Mouse (Mus musculus) myocyte (in vitro differentiated cells): ENCODE results near the gene 4930467E23Rik. TPM values are rescaled to one million over a fixed set of nuclear protein-coding genes. Genes with fewer than 3 reads are reported as not detected.
"Not testable (repeated sequence)": the region's sequence is repeated elsewhere in the genome, so short reads cannot be mapped to it uniquely, and the experiment has no call there.

Source experiments
- H3K27me3 ChIP-seq: one replicate; pipeline ENCODE4 v1.6.1; 2011; ENCODE audit not compliant: control insufficient read depth, insufficient read depth, insufficient read length
- H3K36me3 ChIP-seq: one replicate; pipeline ENCODE4 v1.6.1; 2011; ENCODE audit not compliant: control insufficient read depth, insufficient read depth
- H3K4me2 ChIP-seq: one replicate; pipeline ENCODE4 v1.6.1; 2011; ENCODE audit warnings: low read depth, control low read depth
- H3K4me3 ChIP-seq: one replicate; pipeline ENCODE4 v1.5.1; 2011; ENCODE audit warnings: mild to moderate bottlenecking, control low read depth, moderate library complexity
- H3K79me2 ChIP-seq: one replicate; pipeline ENCODE4 v1.6.1; 2011; ENCODE audit not compliant: control insufficient read depth, insufficient read depth
- H3ac ChIP-seq: one replicate; pipeline ENCODE4 v1.6.1; 2011; ENCODE audit not compliant: control insufficient read depth, insufficient read length
- polyA plus RNA-seq: library from polyadenylated mRNA; unstranded; fragments of >200 nt; fragmentation: generic; extraction: Trizol; gene quantifications from one replicate; pipeline ENCODE4 v1.2.1, GENCODE M21; 2012; ENCODE audit warnings: missing spikeins

4930467E23Rik gene
- polyA plus RNA-seq, 1 experiment = not detected

- not testable (repeated sequence) for H3K36me3 ChIP-seq, H3K4me3 ChIP-seq, H3K27me3 ChIP-seq, H3K79me2 ChIP-seq, H3ac ChIP-seq, H3K4me2 ChIP-seq
Observed at GRCm38 (mm10) chr8:19704441-19705215, 24.7 kb upstream of the 4930467E23Rik start.

GRCm38 (mm10) chr8:19705216-19705600 lies 24.2 kb upstream of the 4930467E23Rik start:
- not testable (repeated sequence) for H3K4me2 ChIP-seq, H3K79me2 ChIP-seq, H3K36me3 ChIP-seq, H3K4me3 ChIP-seq, H3ac ChIP-seq, H3K27me3 ChIP-seq

- not testable (repeated sequence) for H3ac ChIP-seq, H3K36me3 ChIP-seq
Observed at GRCm38 (mm10) chr8:19706101-19706725, 23.2 kb upstream of the 4930467E23Rik start.

GRCm38 (mm10) chr8:19706918-19707760 lies 22.2 kb upstream of the 4930467E23Rik start:
- H3K79me2 ChIP-seq, H3K27me3 ChIP-seq, H3K4me2 ChIP-seq, H3K4me3 ChIP-seq, H3ac ChIP-seq, H3K36me3 ChIP-seq: not testable (repeated sequence)

More at GRCm38 (mm10) chr8:19706101-19706725, 23.2 kb upstream of the 4930467E23Rik start:
- H3K4me3 ChIP-seq, H3K27me3 ChIP-seq, H3K79me2 ChIP-seq, H3K4me2 ChIP-seq: not testable (repeated sequence)

GRCm38 (mm10) chr8:19707761-19708443 lies 21.5 kb upstream of the 4930467E23Rik start:
- not testable (repeated sequence) for H3K4me2 ChIP-seq, H3K36me3 ChIP-seq, H3K27me3 ChIP-seq, H3ac ChIP-seq, H3K4me3 ChIP-seq, H3K79me2 ChIP-seq

GRCm38 (mm10) chr8:19708976-19709375 lies 20.4 kb upstream of the 4930467E23Rik start:
- not testable (repeated sequence) for H3ac ChIP-seq, H3K27me3 ChIP-seq, H3K79me2 ChIP-seq, H3K4me3 ChIP-seq, H3K4me2 ChIP-seq, H3K36me3 ChIP-seq

- H3K79me2 ChIP-seq, H3ac ChIP-seq, H3K4me3 ChIP-seq, H3K4me2 ChIP-seq, H3K27me3 ChIP-seq, H3K36me3 ChIP-seq: not testable (repeated sequence)
Observed at GRCm38 (mm10) chr8:19709488-19709887, 19.9 kb upstream of the 4930467E23Rik start.

GRCm38 (mm10) chr8:19711171-19711860 lies 18.1 kb upstream of the 4930467E23Rik start:
- H3K4me2 ChIP-seq, H3K36me3 ChIP-seq, H3K27me3 ChIP-seq, H3ac ChIP-seq, H3K4me3 ChIP-seq, H3K79me2 ChIP-seq: not testable (repeated sequence)

- H3ac ChIP-seq, H3K4me2 ChIP-seq, H3K36me3 ChIP-seq, H3K79me2 ChIP-seq, H3K4me3 ChIP-seq, H3K27me3 ChIP-seq: not testable (repeated sequence)
Observed at GRCm38 (mm10) chr8:19712227-19712750, 17.1 kb upstream of the 4930467E23Rik start.

GRCm38 (mm10) chr8:19712816-19713215 lies 16.6 kb upstream of the 4930467E23Rik start:
- H3K4me3 ChIP-seq, H3ac ChIP-seq, H3K36me3 ChIP-seq, H3K4me2 ChIP-seq, H3K79me2 ChIP-seq, H3K27me3 ChIP-seq: not testable (repeated sequence)

- not testable (repeated sequence) for H3K79me2 ChIP-seq, H3K27me3 ChIP-seq
Observed at GRCm38 (mm10) chr8:19713232-19713834, 16.0 kb upstream of the 4930467E23Rik start.

More at GRCm38 (mm10) chr8:19713232-19713834, 16.0 kb upstream of the 4930467E23Rik start:
- not testable (repeated sequence) for H3K36me3 ChIP-seq, H3ac ChIP-seq, H3K4me2 ChIP-seq, H3K4me3 ChIP-seq
